Mouse (Mus musculus): ENCODE data around the gene Xrra1.

DNA sequence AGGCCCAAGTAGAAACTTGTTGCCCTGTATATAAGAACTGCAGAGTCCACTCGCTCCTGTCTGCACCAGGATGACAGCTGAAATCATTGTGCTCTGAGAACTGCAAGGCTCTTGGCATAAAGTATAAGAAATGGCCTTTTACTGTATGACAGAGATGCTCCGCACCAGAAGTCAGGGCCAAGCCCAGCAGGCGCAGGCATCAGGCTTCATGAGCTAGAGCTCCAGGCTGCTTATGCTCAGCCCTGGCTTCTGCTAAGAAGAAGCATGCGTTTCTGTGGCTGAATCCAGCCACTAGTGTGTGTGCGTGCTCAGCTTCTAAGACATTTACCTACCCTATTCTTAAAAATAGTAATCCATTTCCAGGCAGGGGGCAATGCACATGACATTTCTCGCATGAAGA, 35.6 kb downstream of the Xrra1 start:
- TF ChIP-seq CTCF (IDR thresholded peaks at IDR 0.05; ENCODE audit: insufficient read depth, low read length) (no peak), POLR2A (IDR thresholded peaks at IDR 0.05; ENCODE audit: borderline replicate concordance, extremely low read depth, low read depth, low read length) (no peak)

Measured in lung, adult 2 months (tissue).